Mouse (Mus musculus) hindbrain, embryonic 14.5 days (tissue): ENCODE measurements around the gene Ccdc163. TPM values are rescaled to one million over a fixed set of nuclear protein-coding genes. Genes with fewer than 3 reads are reported as not detected.

Source experiments
- ATAC-seq: fragments of 200-750 bp; cut with Nextera tagmentation; 2 replicates; pipeline ENCODE4 v1.8.0; 2017; ENCODE audit warnings: moderate number of reproducible peaks, mild to moderate bottlenecking, moderate TSS enrichment, moderate library complexity; ENCODE audit not compliant: low FRiP score
- DNase-seq: peaks from one replicate; pipeline ENCODE4 v3.0.0-alpha.2; 2015; ENCODE audit warnings: low spot score
- H3K27ac ChIP-seq: fragments of 300-500 bp; sonication (generic); 2 replicates; pipeline ENCODE4 v1.5.1; 2014; ENCODE audit warnings: mild to moderate bottlenecking, moderate library complexity
- H3K27me3 ChIP-seq: fragments of 300-500 bp; sonication (generic); 2 replicates; pipeline ENCODE4 v1.6.1; 2014; ENCODE audit warnings: mild to moderate bottlenecking, low read length, mixed read lengths; ENCODE audit not compliant: control insufficient read depth, insufficient read depth
- H3K36me3 ChIP-seq: fragments of 300-500 bp; sonication (generic); replicated peaks from 2 replicates; pipeline ENCODE4 v1.6.1; 2014; ENCODE audit not compliant: control insufficient read depth, insufficient read depth
- H3K4me1 ChIP-seq: fragments of 300-500 bp; sonication (generic); replicated peaks from 2 replicates; pipeline ENCODE4 v1.6.1; 2014; ENCODE audit warnings: antibody characterized with exemption, low read length, mixed read lengths; ENCODE audit not compliant: control insufficient read depth, insufficient read depth
- H3K4me2 ChIP-seq: fragments of 300-500 bp; sonication (generic); replicated peaks from 2 replicates; pipeline ENCODE4 v1.6.1; 2014; ENCODE audit warnings: mild to moderate bottlenecking, moderate library complexity
- H3K4me3 ChIP-seq: fragments of 300-500 bp; sonication (generic); replicated peaks from 2 replicates; pipeline ENCODE4 v1.5.1; 2014; ENCODE audit warnings: mild to moderate bottlenecking, low read length
- H3K9ac ChIP-seq: fragments of 300-500 bp; sonication (generic); 2 replicates; pipeline ENCODE4 v1.6.1; 2014
- H3K9me3 ChIP-seq: fragments of 300-500 bp; sonication (generic); 2 replicates; pipeline ENCODE4 v1.6.1; 2016; ENCODE audit warnings: low read length; ENCODE audit not compliant: control insufficient read depth
- WGBS: fragments of 180-500 bp; shearing (Covaris S2); extraction: QIAGEN DNeasy Blood & Tissue Kit; methylation state at CpG from one replicate; pipeline ENCODE4 v1.1.7; 2014; 5-methylcytosine and 5-hydroxymethylcytosine counted together
- polyA plus RNA-seq: library from polyadenylated mRNA; unstranded; fragments of >200 nt; fragmentation: Nextera tagmentation; extraction: Ambion mirVana; gene quantifications from 2 replicates; pipeline ENCODE4 v1.2.1, GENCODE M21; 2014

Gene Ccdc163
- polyA plus RNA-seq, 1 experiment from 2014 or later, result 11.5 TPM

DNA sequence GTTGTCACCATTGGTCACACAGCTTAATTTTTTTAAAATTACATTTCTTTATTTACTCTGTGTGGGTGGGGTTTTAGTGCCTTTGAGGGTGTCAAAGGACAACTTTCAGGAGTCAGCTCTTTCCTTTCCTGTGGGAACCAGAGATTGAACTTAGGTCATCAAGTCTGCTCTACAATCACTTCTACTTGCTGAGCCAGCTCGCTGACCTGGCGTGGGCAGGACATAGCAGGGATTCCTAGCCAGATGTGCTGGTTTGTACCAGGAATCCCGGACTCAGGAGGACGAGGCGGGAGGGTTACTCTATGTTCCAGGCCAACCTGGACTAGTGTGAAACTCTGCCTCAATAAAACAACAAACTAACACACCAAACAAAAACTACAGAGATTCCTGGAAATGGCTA, 24.0 kb downstream of the Ccdc163 start:
- Histone ChIP-seq H3K36me3 (no peaks in the 10 kb centered on the region), H3K4me3 (no peak overlapping the region), H3K9ac (no peak overlapping the region), H3K9me3 (no peaks in the 10 kb centered on the region), H3K27me3 (no peaks in the 10 kb centered on the region), H3K4me2 (no peak overlapping the region), H3K4me1 (no peaks in the 10 kb centered on the region), H3K27ac (no peak overlapping the region)
- no peak for ATAC-seq
- no peak for DNase-seq
- WGBS, result 80% methylated on average over 5 of the region's 5 CpGs

GRCm38 (mm10) chr4:116734996-116735395, 26.7 kb downstream of the Ccdc163 start:
- 99% methylated on average over 2 of the region's 2 CpGs for WGBS
- H3K4me1 ChIP-seq, result no peaks in the 10 kb centered on the region
- DNase-seq (no peak), ATAC-seq (no peak)
- no peaks in the 10 kb centered on the region for H3K36me3 ChIP-seq
- H3K9ac ChIP-seq, result no peak overlapping the region
- no peaks in the 10 kb centered on the region for H3K9me3 ChIP-seq
- no peak overlapping the region for H3K4me2 ChIP-seq
- H3K4me3 ChIP-seq, result no peak overlapping the region
- no peaks in the 10 kb centered on the region for H3K27me3 ChIP-seq
- no peak overlapping the region for H3K27ac ChIP-seq

DNA sequence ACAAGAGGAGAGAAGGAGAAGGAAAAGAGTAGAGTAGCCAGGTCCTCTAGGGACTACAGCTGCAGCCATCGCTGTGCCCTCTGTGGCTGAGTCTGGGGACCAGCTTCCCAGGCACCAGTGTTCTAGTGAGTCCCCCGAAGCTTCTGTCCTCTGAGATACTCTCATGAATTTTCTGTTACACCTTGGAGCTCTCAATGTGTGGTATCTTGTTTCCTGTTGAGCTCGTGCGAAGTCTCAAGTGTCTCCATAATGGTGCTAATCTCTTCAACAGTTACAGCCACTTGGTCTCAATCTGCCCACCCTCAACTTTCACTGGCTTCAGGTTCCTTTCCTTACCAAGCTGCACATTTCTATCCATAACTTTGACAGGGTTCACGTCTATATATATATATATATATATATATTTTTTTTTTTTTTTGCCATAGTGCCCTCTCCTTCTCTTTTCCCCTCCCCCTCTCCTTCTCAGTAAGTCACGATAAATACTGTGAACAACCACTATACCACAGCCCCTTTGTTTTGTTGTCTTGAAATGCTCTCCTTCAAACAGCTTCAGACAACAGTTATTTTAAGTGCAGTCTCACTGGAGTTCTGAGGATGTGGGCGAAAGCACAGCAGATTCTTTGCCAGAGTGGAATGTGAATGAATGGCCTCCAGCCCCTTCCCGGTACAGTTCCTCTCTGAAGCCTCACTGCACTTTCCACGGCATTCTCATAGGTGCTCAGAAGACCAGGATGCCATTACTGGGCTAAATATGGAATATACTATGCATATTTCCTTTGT, 30.9 kb downstream of the Ccdc163 start:
- H3K4me3 ChIP-seq, result no peak overlapping the region
- no peak overlapping the region for H3K9ac ChIP-seq
- no peak overlapping the region for H3K27ac ChIP-seq
- H3K4me2 ChIP-seq, result no peak overlapping the region
- no peaks in the 10 kb centered on the region for H3K36me3 ChIP-seq
- ATAC-seq (no peak), DNase-seq (no peak)
- no peaks in the 10 kb centered on the region for H3K4me1 ChIP-seq
- H3K27me3 ChIP-seq, result no peaks in the 10 kb centered on the region
- WGBS, result 85% methylated on average over 9 of the region's 9 CpGs
- no peaks in the 10 kb centered on the region for H3K9me3 ChIP-seq

DNA sequence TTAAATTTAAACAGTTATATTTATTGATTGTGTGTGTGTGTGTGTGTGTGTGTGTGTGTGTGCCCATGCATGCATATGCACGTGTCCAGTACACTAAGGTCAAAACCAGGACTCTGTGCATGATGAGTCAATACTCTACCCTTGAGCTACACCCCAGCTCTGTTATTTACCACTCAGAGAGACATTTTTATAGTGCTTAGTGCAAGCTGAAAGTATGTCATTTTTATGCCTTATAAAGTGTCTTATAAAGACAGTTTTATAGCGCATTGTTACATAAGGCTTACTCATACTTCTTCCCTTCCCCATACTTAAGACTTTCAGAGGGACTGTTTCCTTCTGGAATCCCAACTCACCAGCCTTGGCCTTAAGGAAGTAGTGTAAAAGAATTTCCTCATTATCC, 41.4 kb downstream of the Ccdc163 start:
- Histone ChIP-seq H3K27me3 (no peaks in the 10 kb centered on the region), H3K9ac (no peak overlapping the region), H3K4me3 (no peak overlapping the region), H3K4me2 (no peak overlapping the region), H3K9me3 (no peaks in the 10 kb centered on the region), H3K36me3 (no peaks in the 10 kb centered on the region), H3K27ac (no peak overlapping the region), H3K4me1 (no peaks in the 10 kb centered on the region)
- ATAC-seq (no peak), DNase-seq (no peak)
- 88% methylated on average over 2 of the region's 2 CpGs for WGBS

- no peak overlapping the region for H3K4me3 ChIP-seq
- ATAC-seq, result no peak
- H3K27me3 ChIP-seq, result no peaks in the 10 kb centered on the region
- WGBS, result 81% methylated on average over 2 of the region's 2 CpGs
- no peak overlapping the region for H3K4me2 ChIP-seq
- no peak overlapping the region for H3K27ac ChIP-seq
- DNase-seq, result no peak
- no peaks in the 10 kb centered on the region for H3K9me3 ChIP-seq
- H3K9ac ChIP-seq, result no peak overlapping the region
- H3K4me1 ChIP-seq, result no peaks in the 10 kb centered on the region
- no peaks in the 10 kb centered on the region for H3K36me3 ChIP-seq
Observed at GRCm38 (mm10) chr4:116761914-116762313, 53.6 kb downstream of the Ccdc163 start.

GRCm38 (mm10) chr4:116764001-116764400, 55.7 kb downstream of the Ccdc163 start:
- H3K4me1 ChIP-seq, result no peaks in the 10 kb centered on the region
- ATAC-seq (no peak), DNase-seq (no peak)
- no peak overlapping the region for H3K9ac ChIP-seq
- H3K27ac ChIP-seq, result no peak overlapping the region
- H3K27me3 ChIP-seq, result no peaks in the 10 kb centered on the region
- WGBS, result 92% methylated on average over 5 of the region's 5 CpGs
- H3K4me3 ChIP-seq, result no peak overlapping the region
- H3K4me2 ChIP-seq, result no peak overlapping the region
- no peaks in the 10 kb centered on the region for H3K36me3 ChIP-seq
- no peaks in the 10 kb centered on the region for H3K9me3 ChIP-seq

DNA sequence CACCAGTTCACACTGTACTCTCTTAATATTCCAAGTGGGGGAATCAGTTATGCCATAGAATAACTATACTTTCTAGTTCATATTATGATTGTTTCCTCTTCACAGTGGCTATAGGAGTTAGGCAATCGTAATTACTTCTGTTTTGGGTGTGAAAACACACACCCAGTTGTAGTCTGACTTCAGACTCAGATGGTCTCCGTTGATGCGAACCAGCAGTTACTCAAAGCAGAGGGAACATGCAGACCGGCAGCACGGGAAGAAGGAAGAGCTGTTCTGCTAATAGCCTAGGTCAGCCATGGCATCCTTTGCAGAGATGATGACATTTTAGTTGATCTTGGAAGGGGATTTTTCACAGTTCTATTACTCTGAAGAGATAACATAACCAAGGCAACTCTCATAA, 60.2 kb downstream of the Ccdc163 start:
- DNase-seq (no peak), ATAC-seq (no peak)
- Histone ChIP-seq H3K4me2 (no peak overlapping the region), H3K27ac (no peak overlapping the region), H3K27me3 (no peaks in the 10 kb centered on the region), H3K4me3 (no peak overlapping the region), H3K4me1 (no peaks in the 10 kb centered on the region), H3K36me3 (no peaks in the 10 kb centered on the region), H3K9ac (no peak overlapping the region), H3K9me3 (no peaks in the 10 kb centered on the region)
- WGBS, result 88% methylated on average over 5 of the region's 5 CpGs

DNA sequence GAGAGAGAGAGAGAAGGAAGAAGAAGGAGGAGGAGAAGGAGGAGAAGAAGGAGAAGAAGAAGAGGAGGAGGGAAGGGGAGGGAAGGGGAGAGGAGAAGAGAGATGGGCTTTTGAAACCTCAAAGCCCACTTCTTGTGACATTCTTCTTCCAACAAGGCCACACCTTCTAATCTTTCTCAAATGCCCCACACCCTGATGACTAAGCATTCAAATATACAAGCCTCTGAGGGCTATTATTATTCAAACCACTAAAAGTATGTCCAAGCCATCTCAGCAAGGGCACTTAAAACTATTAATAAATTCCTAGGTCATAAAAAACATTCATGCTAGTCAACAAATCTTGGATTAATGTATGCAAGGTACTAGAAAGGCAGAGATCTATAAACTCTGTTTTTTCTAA, 60.8 kb downstream of the Ccdc163 start:
- Histone ChIP-seq H3K4me1 (no peaks in the 10 kb centered on the region), H3K36me3 (no peaks in the 10 kb centered on the region), H3K27me3 (no peaks in the 10 kb centered on the region), H3K9ac (no peak overlapping the region), H3K4me2 (no peak overlapping the region), H3K4me3 (no peak overlapping the region), H3K27ac (no peak overlapping the region), H3K9me3 (no peaks in the 10 kb centered on the region)
- DNase-seq, result no peak
- ATAC-seq, result no peak

GRCm38 (mm10) chr4:116776391-116776790, 68.1 kb downstream of the Ccdc163 start:
- 97% methylated on average over 5 of the region's 5 CpGs for WGBS
- Histone ChIP-seq H3K27ac (no peak overlapping the region), H3K4me2 (no peak overlapping the region), H3K27me3 (no peaks in the 10 kb centered on the region), H3K9ac (no peak overlapping the region), H3K36me3 (no peaks in the 10 kb centered on the region), H3K4me1 (no peaks in the 10 kb centered on the region), H3K9me3 (no peaks in the 10 kb centered on the region), H3K4me3 (no peak overlapping the region)
- ATAC-seq, result no peak
- DNase-seq, result no peak

GRCm38 (mm10) chr4:116777079-116777478, 68.8 kb downstream of the Ccdc163 start:
- Histone ChIP-seq H3K36me3 (no peaks in the 10 kb centered on the region), H3K4me3 (no peak overlapping the region), H3K4me2 (no peak overlapping the region), H3K27me3 (no peaks in the 10 kb centered on the region), H3K9me3 (no peaks in the 10 kb centered on the region), H3K9ac (no peak overlapping the region), H3K4me1 (no peaks in the 10 kb centered on the region), H3K27ac (no peak overlapping the region)
- WGBS, result 91% methylated on average over 3 of the region's 3 CpGs
- ATAC-seq (no peak), DNase-seq (no peak)
